Mouse (Mus musculus) ES-E14 (cell line): Measurements from ENCODE around the gene Gm9999. TPM values are rescaled to one million over a fixed set of nuclear protein-coding genes. Genes with fewer than 3 reads are reported as not detected.

ENCODE experiments used
- DNase-seq: peaks from one replicate; pipeline ENCODE4 v3.0.0-alpha.2; 2013; ENCODE audit warnings: low read depth, low spot score
- H3K27ac ChIP-seq: 2 replicates; pipeline ENCODE4 v1.5.1; 2012; ENCODE audit warnings: low read depth, mild to moderate bottlenecking, low read length, moderate library complexity, mixed read lengths; ENCODE audit not compliant: poor library complexity, insufficient read depth, severe bottlenecking
- H3K36me3 ChIP-seq: 2 replicates; pipeline ENCODE4 v1.6.1; 2012; ENCODE audit warnings: mild to moderate bottlenecking, low read length, moderate library complexity, mixed read lengths; ENCODE audit not compliant: control insufficient read depth, poor library complexity, insufficient read depth, severe bottlenecking
- H3K4me1 ChIP-seq, 2 experiments: fragments of 150-350 bp in 1 of 2; sonication (generic) in 1 of 2; 2 replicates each; pipeline ENCODE4 v1.6.1; 2012; ENCODE audit warnings: low read length in 2 of 2, mild to moderate bottlenecking in 1 of 2, mixed read lengths in 1 of 2; ENCODE audit not compliant: control insufficient read depth in 2 of 2, insufficient read depth in 2 of 2, poor library complexity in 1 of 2
- H3K4me3 ChIP-seq, 2 experiments: fragments of 150-350 bp in 1 of 2; sonication (generic) in 1 of 2; 2 replicates each; pipeline ENCODE4 v1.5.1; 2012; ENCODE audit warnings: low read length in 2 of 2, low read depth in 1 of 2, mild to moderate bottlenecking in 1 of 2, mixed read lengths in 1 of 2; ENCODE audit not compliant: insufficient read depth in 1 of 2, poor library complexity in 1 of 2, severe bottlenecking in 1 of 2
- H3K9ac ChIP-seq: 2 replicates; pipeline ENCODE4 v1.6.1; 2012; ENCODE audit warnings: low read depth, mild to moderate bottlenecking, low read length, mixed read lengths; ENCODE audit not compliant: poor library complexity, insufficient read depth, severe bottlenecking
- H3K9me3 ChIP-seq: fragments of 150-350 bp; sonication (generic); 2 replicates; pipeline ENCODE4 v1.6.1; 2012; ENCODE audit warnings: low read depth, mild to moderate bottlenecking, low read length; ENCODE audit not compliant: control insufficient read depth, insufficient read depth
- CHD2 ChIP-seq: IDR thresholded peaks from 2 replicates; pipeline ENCODE4 v1.6.1; 2014; ENCODE audit warnings: mild to moderate bottlenecking, low read depth, low read length, inconsistent platforms
- HCFC1 ChIP-seq: IDR thresholded peaks from 2 replicates; pipeline ENCODE4 v1.6.1; 2012; ENCODE audit warnings: low read length, inconsistent platforms, borderline replicate concordance; ENCODE audit not compliant: insufficient read depth
- MAFK ChIP-seq: IDR thresholded peaks from 2 replicates; pipeline ENCODE4 v1.6.1; 2014; ENCODE audit warnings: mild to moderate bottlenecking, low read depth, low read length, inconsistent platforms; ENCODE audit not compliant: insufficient read depth
- ZC3H11A ChIP-seq: IDR thresholded peaks from 2 replicates; pipeline ENCODE4 v1.6.1; 2012; ENCODE audit warnings: low read depth, mild to moderate bottlenecking, inconsistent platforms, low read length, borderline replicate concordance
- ZNF384 ChIP-seq: IDR thresholded peaks from 2 replicates; pipeline ENCODE4 v1.6.1; 2012; ENCODE audit warnings: low read depth, low read length, inconsistent platforms
- in situ Hi-C, 2 experiments: fragments of 600-800 bp; cut with MboI; formaldehyde crosslinking; loops; one replicate each; pipeline ENCODE4 v1.15.1; 2025; ENCODE audit warnings: low sequenced_read_pairs in 2 of 2, inconsistent platforms in 1 of 2; ENCODE audit not compliant: unreplicated experiment in 2 of 2
- total RNA-seq: library from RNA; depleted of rRNA; stranded (reverse); fragments of 300-350 nt; gene quantifications from 2 replicates; pipeline ENCODE4 v1.2.3, GENCODE M21; 2012

The Gm9999 gene
- total RNA-seq, 1 experiment, result not detected

DNA sequence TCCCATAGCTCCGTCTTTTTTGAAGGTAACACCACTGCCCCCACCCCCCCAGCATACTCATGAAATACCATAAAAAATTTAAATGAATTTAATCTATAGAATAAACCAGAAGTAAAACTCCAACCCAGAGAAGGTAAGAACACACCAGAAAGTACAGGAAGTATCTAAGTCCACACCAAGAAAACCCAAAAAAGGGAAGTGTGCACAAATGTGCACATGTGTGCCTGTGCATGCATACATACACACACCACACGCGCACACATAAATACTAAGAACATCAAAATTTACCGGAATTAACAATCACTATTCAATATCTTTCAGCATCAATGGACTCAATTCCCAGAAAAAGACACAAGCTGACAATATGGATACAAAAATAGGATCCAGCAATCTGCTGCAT lies 13.5 kb upstream of the Gm9999 start:
- DNase-seq, result no peak

GRCm38 (mm10) chr7:46974648-46975047 lies 8.7 kb upstream of the Gm9999 start:
- in situ Hi-C loops, result no loop called here
- no peak for DNase-seq
- Histone ChIP-seq H3K27ac (no peak overlapping the region), H3K4me1 (no peaks in the 10 kb centered on the region; a peak in 1 of 4 replicates), H3K9ac (no peak overlapping the region), H3K36me3 (no peaks in the 10 kb centered on the region), H3K4me3 (no peak overlapping the region), H3K9me3 (no peaks in the 10 kb centered on the region)
- TF ChIP-seq ZNF384, result no peak
- TF ChIP-seq MAFK, result no peak
- TF ChIP-seq CHD2, result no peak
- no peak for TF ChIP-seq ZC3H11A
- no peak for TF ChIP-seq HCFC1

More for the DNA sequence above, 13.5 kb upstream of the Gm9999 start:
- Histone ChIP-seq H3K9me3 (no peaks in the 10 kb centered on the region), H3K9ac (no peak overlapping the region), H3K4me1 (no peaks in the 10 kb centered on the region), H3K4me3 (no peak overlapping the region), H3K27ac (no peak overlapping the region), H3K36me3 (no peaks in the 10 kb centered on the region)
- in situ Hi-C loops, result no loop called here
- TF ChIP-seq ZNF384 (no peak), ZC3H11A (no peak), MAFK (no peak), CHD2 (no peak), HCFC1 (no peak)

- 0 out of 2 replicates have a peak overlapping the region, but pooled peaks have one; percentile 10 for H3K9ac ChIP-seq
- H3K4me1 ChIP-seq, result no peaks in the 10 kb centered on the region; a peak in 1 of 4 replicates
- DNase-seq, result no peak
- peak overlapping the region; percentile 27 to 39; a peak in 1 of 4 replicates for H3K4me3 ChIP-seq
- in situ Hi-C loops, result no loop called here
- no peaks in the 10 kb centered on the region for H3K36me3 ChIP-seq
- no peaks in the 10 kb centered on the region for H3K9me3 ChIP-seq
- TF ChIP-seq MAFK, result no peak
- TF ChIP-seq HCFC1, result no peak
- no peak for TF ChIP-seq CHD2
- TF ChIP-seq ZC3H11A, result no peak
- no peak for TF ChIP-seq ZNF384
- H3K27ac ChIP-seq, result no peak overlapping the region
These were observed 7.9 kb upstream of the Gm9999 start for GRCm38 (mm10) chr7:46975456-46975855.

DNA sequence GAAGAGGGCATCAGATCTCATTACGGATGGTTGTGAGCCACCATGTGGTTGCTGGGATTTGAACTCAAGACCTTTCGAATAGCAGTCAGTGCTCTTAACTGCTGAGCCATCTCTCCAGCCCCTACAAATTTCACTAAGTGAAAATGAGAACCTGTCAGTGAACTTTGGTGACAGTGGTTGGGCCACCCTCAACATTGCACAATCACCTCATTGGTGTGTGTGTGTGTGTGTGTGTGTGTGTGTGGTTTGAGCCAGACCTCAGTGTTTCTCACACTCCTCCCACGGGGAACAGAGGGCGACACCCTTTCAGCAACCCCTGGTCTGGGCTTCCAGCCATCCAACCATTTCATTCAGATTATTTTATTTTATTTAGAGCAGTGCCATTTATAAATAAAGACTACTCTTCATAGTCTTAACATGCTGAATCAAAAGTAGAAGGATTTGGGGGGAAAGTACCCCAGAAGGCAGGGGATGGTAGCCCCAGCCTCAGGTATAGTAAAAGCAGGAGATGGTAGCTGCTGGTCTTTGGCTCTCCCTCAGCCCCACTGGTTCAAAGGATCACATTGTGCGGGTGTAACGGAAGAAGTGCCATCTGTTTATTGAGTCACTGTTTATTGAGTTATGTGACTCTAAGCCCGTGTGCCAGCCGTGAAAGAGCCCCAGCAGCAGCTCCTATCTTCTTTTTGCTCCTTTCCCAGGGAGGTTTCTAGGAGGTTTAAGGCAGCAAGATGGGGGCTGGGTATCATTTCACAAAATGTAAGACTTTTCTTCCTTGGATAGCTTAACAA lies 2.5 kb downstream of the Gm9999 start:
- no peak overlapping the region for H3K9ac ChIP-seq
- in situ Hi-C loops, result no loop called here
- H3K4me1 ChIP-seq, result no peaks in the 10 kb centered on the region
- H3K27ac ChIP-seq, result no peak overlapping the region
- no peaks in the 10 kb centered on the region for H3K36me3 ChIP-seq
- no peak overlapping the region for H3K4me3 ChIP-seq
- TF ChIP-seq HCFC1 (no peak), CHD2 (no peak), ZC3H11A (no peak), MAFK (no peak), ZNF384 (no peak)
- no peaks in the 10 kb centered on the region for H3K9me3 ChIP-seq
- DNase-seq, result no peak
